Mouse (Mus musculus) stomach, embryonic 15.5 days (tissue): ENCODE data around the gene Tmprss9. TPM values are rescaled to one million over a fixed set of nuclear protein-coding genes. Genes with fewer than 3 reads are reported as not detected.

Source experiments
- ATAC-seq: fragments of 200-750 bp; cut with Nextera tagmentation; 2 replicates; pipeline ENCODE4 v1.8.0; 2017; ENCODE audit warnings: low read depth, moderate number of reproducible peaks, moderate TSS enrichment; ENCODE audit not compliant: insufficient read depth, low FRiP score
- H3K27ac ChIP-seq: fragments of 300-500 bp; sonication (generic); 2 replicates; pipeline ENCODE4 v1.5.1; 2015; ENCODE audit warnings: mild to moderate bottlenecking, inconsistent platforms
- H3K27me3 ChIP-seq: fragments of 300-500 bp; sonication (generic); replicated peaks from 2 replicates; pipeline ENCODE4 v1.6.1; 2015; ENCODE audit warnings: inconsistent platforms
- H3K36me3 ChIP-seq: fragments of 300-500 bp; sonication (generic); 2 replicates; pipeline ENCODE4 v1.6.1; 2015; ENCODE audit warnings: inconsistent platforms
- H3K4me1 ChIP-seq: fragments of 300-500 bp; sonication (generic); 2 replicates; pipeline ENCODE4 v1.6.1; 2015; ENCODE audit warnings: inconsistent platforms
- H3K4me2 ChIP-seq: fragments of 300-500 bp; sonication (generic); 2 replicates; pipeline ENCODE4 v1.6.1; 2015; ENCODE audit warnings: mild to moderate bottlenecking, inconsistent platforms
- H3K4me3 ChIP-seq: fragments of 300-500 bp; sonication (generic); replicated peaks from 2 replicates; pipeline ENCODE4 v1.5.1; 2015; ENCODE audit warnings: inconsistent platforms
- H3K9ac ChIP-seq: fragments of 300-500 bp; sonication (generic); 2 replicates; pipeline ENCODE4 v1.6.1; 2015; ENCODE audit warnings: inconsistent platforms
- H3K9me3 ChIP-seq: fragments of 300-500 bp; sonication (generic); 2 replicates; pipeline ENCODE4 v1.6.1; 2016; ENCODE audit warnings: inconsistent platforms
- WGBS: fragments of 180-500 bp; shearing (Covaris S2); methylation state at CpG from one replicate; pipeline ENCODE4 v1.1.7; 2015; 5-methylcytosine and 5-hydroxymethylcytosine counted together
- polyA plus RNA-seq: library from polyadenylated mRNA; unstranded; fragments of >200 nt; fragmentation: Nextera tagmentation; extraction: Ambion mirVana; gene quantifications from 2 replicates; pipeline ENCODE4 v1.2.1, GENCODE M21; 2015

Tmprss9 gene
- polyA plus RNA-seq, 1 experiment from 2014 or later = not detected

- Histone ChIP-seq H3K4me1 (peaks cover 8% of the 10 kb centered on the region), H3K9ac (no peak overlapping the region), H3K27ac (no peak overlapping the region), H3K9me3 (no peaks in the 10 kb centered on the region), H3K36me3 (peaks cover 51% of the 10 kb centered on the region), H3K27me3 (no peaks in the 10 kb centered on the region), H3K4me3 (no peak overlapping the region), H3K4me2 (no peak overlapping the region)
- WGBS = 90% methylated on average over 11 of the region's 11 CpGs
- ATAC-seq = no peak
Measured at GRCm38 (mm10) chr10:80904709-80905108, 33.1 kb downstream of the Tmprss9 start.

GRCm38 (mm10) chr10:80909375-80910162, 37.9 kb downstream of the Tmprss9 start:
- Histone ChIP-seq H3K27me3 (no peaks in the 10 kb centered on the region), H3K4me1 (0 out of 2 replicates have a peak, but pooled peaks cover 3% of the 10 kb centered on the region), H3K9me3 (no peaks in the 10 kb centered on the region), H3K4me2 (no peak overlapping the region), H3K36me3 (peaks cover 47% of the 10 kb centered on the region), H3K4me3 (no peak overlapping the region), H3K27ac (no peak overlapping the region), H3K9ac (no peak overlapping the region)
- 93% methylated on average over 22 of the region's 22 CpGs for WGBS
- ATAC-seq = no peak

DNA sequence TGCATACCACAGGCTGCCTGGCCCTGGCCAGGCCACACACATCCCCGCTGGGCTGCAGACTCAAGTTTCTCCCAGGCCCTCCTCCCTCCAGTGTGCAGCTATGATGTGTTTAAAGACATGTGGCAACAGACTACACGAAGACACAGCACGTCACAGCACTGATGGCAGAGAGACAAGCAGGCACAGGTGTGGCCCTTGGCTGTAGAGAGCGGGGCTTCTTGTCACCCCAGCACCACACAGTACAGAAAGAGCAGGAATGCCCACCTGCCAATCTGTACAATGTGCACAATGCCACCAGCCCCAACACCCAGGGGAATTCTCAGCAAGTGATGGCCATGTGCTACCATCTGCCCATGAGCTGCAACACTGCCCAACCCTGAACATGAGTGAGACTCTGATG, 39.7 kb downstream of the Tmprss9 start:
- Histone ChIP-seq H3K36me3 (peaks cover 34% of the 10 kb centered on the region; the same call in 1 of the 2 replicates), H3K27ac (no peak overlapping the region), H3K4me1 (peaks cover 5% of the 10 kb centered on the region; the same call in 1 of the 2 replicates), H3K27me3 (no peaks in the 10 kb centered on the region), H3K4me2 (no peak overlapping the region), H3K9ac (no peak overlapping the region), H3K4me3 (no peak overlapping the region), H3K9me3 (no peaks in the 10 kb centered on the region)
- WGBS = 93% methylated on average over 4 of the region's 4 CpGs
- ATAC-seq = no peak

- Histone ChIP-seq H3K4me3 (no peak overlapping the region), H3K27me3 (no peaks in the 10 kb centered on the region), H3K27ac (no peak overlapping the region), H3K4me2 (no peak overlapping the region), H3K9ac (no peak overlapping the region), H3K9me3 (no peaks in the 10 kb centered on the region), H3K4me1 (peaks cover 9% of the 10 kb centered on the region; the same call in 1 of the 2 replicates), H3K36me3 (peaks cover 34% of the 10 kb centered on the region; the same call in 1 of the 2 replicates)
- ATAC-seq = no peak
Measured at GRCm38 (mm10) chr10:80911891-80912290, 40.2 kb downstream of the Tmprss9 start.

DNA sequence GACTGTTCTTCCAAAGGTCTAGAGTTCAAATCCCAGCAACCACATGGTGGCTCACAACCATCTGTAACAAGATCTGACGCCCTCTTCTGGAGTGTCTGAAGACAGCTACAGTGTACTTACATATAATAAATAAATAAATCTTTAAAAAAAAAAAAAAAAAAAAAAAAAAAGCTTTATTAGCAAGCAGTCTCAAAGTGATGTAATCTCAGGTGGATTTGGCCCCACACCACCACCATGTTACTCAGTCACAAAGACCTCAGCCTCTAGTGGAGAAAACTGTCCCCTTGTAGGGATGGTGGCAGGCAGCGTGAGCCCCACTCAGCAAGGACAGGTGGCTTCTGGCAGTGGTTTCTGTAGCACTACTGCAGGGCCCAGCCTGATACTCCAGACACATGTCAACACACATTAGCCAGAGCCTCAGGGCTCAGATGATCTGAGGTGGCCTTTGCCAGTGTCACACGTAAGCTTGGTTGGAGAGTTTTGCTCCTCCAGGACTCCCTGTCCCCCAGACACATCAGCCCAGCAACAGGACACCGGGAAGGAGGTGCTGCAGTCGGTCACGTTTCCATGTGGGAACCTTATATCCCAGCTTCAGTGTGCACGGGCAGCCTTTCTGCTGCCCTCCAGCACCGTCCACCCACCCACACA, 41.8 kb downstream of the Tmprss9 start:
- Histone ChIP-seq H3K9me3 (no peaks in the 10 kb centered on the region), H3K4me1 (peaks cover 15% of the 10 kb centered on the region), H3K27me3 (no peaks in the 10 kb centered on the region), H3K36me3 (peaks cover 22% of the 10 kb centered on the region; the same call in 1 of the 2 replicates), H3K9ac (no peak overlapping the region), H3K4me3 (no peak overlapping the region), H3K4me2 (no peak overlapping the region), H3K27ac (no peak overlapping the region)
- WGBS = 90% methylated on average over 7 of the region's 8 CpGs
- no peak for ATAC-seq

DNA sequence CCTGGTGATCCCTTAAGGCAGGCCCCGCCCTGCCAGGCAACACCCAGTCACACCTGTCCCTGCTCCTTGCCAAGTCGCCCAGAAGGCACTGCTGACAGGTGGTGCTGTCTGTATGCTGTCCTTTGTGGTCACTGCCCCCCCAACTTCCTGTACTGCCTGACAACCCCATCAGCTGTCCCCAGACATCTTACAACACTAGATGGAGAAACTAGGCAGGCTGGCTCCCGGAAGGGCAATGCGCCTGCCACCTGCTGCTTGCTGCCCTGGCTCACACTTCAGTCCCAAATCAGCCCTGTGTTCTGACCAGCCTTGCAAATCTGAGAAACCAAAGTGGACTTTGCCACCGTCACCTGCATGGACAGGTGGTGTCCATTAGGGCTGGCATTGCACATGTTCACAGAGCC, 42.6 kb downstream of the Tmprss9 start:
- Histone ChIP-seq H3K4me3 (no peak overlapping the region), H3K4me1 (peaks cover 15% of the 10 kb centered on the region), H3K27ac (no peak overlapping the region), H3K9me3 (no peaks in the 10 kb centered on the region), H3K9ac (no peak overlapping the region), H3K36me3 (0 out of 2 replicates have a peak, but pooled peaks cover 22% of the 10 kb centered on the region), H3K4me2 (no peak overlapping the region), H3K27me3 (no peaks in the 10 kb centered on the region)
- WGBS = 77% methylated on average over 5 of the region's 5 CpGs
- no peak for ATAC-seq

GRCm38 (mm10) chr10:80915260-80915659, 43.6 kb downstream of the Tmprss9 start:
- no peak overlapping the region for H3K27ac ChIP-seq
- WGBS = 71% methylated on average over 2 of the region's 2 CpGs
- H3K9ac ChIP-seq = no peak overlapping the region
- 0 out of 2 replicates have a peak, but pooled peaks cover 16% of the 10 kb centered on the region for H3K36me3 ChIP-seq
- peaks cover 15% of the 10 kb centered on the region for H3K4me1 ChIP-seq
- no peak overlapping the region for H3K4me2 ChIP-seq
- H3K4me3 ChIP-seq = no peak overlapping the region
- no peaks in the 10 kb centered on the region for H3K9me3 ChIP-seq
- H3K27me3 ChIP-seq = no peaks in the 10 kb centered on the region
- no peak for ATAC-seq

DNA sequence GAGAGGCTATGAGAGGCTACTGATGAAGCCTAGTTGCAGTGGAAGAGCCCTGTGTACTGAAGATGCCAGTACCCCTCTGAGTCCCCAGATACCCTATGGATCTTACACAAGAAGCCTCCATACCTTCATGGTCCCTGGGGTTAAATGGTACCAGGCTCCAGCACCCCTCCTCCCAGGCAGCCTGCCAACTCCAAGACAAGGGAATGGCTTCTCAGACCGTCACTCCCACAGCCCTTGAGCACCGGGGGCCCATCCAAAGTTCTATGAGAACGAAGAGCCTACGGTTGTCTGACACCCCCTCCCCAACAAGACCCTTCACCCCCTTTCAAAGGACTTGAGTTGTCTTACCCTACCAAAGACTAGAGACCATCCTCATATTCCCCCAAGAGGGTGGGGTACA, 44.1 kb downstream of the Tmprss9 start:
- H3K4me3 ChIP-seq = no peak overlapping the region
- H3K9ac ChIP-seq = no peak overlapping the region
- no peak overlapping the region for H3K27ac ChIP-seq
- H3K9me3 ChIP-seq = no peaks in the 10 kb centered on the region
- no peak overlapping the region; the same call in 1 of the 2 replicates for H3K4me2 ChIP-seq
- H3K36me3 ChIP-seq = 0 out of 2 replicates have a peak, but pooled peaks cover 11% of the 10 kb centered on the region
- no peaks in the 10 kb centered on the region for H3K27me3 ChIP-seq
- ATAC-seq = no peak
- peaks cover 15% of the 10 kb centered on the region for H3K4me1 ChIP-seq
- 82% methylated on average over 4 of the region's 4 CpGs for whole genome bisulfite sequencing

DNA sequence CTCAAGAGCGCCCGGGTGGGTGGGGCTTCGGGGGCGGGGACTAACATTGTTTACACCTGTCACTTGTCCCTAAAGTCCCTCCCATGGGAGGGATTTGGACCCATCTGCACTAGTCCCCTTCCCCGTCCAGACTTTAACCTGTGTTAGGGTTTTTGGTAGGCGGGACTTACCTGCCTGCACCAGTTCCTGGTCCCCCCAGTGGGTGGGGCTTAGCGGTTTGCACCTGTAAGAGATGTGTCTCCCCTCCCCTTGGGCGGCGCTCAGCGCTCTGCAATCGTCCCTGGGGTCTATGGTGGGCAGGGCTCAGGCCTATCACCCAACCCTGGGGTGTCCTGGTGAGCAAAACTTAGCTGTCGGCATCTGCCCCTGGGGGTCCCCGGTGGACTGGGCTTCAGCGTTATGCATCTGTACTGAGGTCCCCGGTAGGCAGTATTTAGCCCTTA, 45.7 kb downstream of the Tmprss9 start:
- Histone ChIP-seq H3K4me2 (peak overlapping the region; percentile 91), H3K27ac (peak overlapping the region; percentile 74), H3K27me3 (no peaks in the 10 kb centered on the region), H3K9ac (peak overlapping the region; percentile 76), H3K36me3 (no peaks in the 10 kb centered on the region), H3K9me3 (no peaks in the 10 kb centered on the region), H3K4me3 (peak overlapping the region; percentile 84), H3K4me1 (peaks cover 22% of the 10 kb centered on the region)
- ATAC-seq = peak; percentile 21
- WGBS = 1% methylated on average over 15 of the region's 15 CpGs

DNA sequence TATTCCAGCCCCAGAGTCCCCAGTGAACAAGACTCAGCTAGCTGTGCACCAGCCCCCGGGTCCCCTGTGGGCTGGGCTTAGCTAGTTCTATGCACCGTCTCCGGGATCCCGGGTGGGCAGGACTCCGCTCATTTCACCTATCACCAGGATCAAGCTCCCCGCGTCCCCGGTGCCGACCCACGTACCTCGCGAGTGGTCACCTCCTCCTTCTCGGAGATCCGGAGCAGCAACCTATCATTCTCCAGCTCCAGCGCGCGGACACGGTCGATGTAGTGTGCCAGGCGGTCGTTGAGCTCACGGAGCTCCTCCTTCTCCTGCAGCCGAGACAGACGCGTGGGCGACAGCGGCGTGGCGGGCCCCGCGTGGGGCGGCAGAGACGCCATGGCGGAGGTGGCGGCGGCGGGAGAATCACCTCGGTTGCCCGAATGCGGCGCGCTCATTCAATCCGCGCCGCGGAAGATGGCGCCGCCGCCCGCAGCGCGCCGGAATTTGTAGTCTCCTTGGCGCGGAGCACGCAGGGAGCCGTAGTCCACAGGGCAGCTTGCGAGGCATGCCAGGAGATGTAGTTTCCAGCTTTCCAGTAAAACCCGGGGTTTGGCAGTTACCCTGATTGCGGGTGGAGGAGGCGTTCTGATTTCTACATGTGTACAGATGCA, 46.3 kb downstream of the Tmprss9 start, which contains the start of gene Lmnb2:
TSS of gene Lmnb2 (minus strand) at position 467 of the 656 bp plus-strand sequence.
- Histone ChIP-seq H3K9ac (peak within 1 kb of the TSS; percentile 76), H3K4me1 (peaks cover 25% of the 10 kb centered on the region), H3K36me3 (no peaks in the 10 kb centered on the region), H3K9me3 (no peaks in the 10 kb centered on the region), H3K4me3 (peak within 1 kb of the TSS; percentile 84), H3K4me2 (peak within 1 kb of the TSS; percentile 91), H3K27ac (peak within 1 kb of the TSS; percentile 74), H3K27me3 (no peaks in the 10 kb centered on the region)
- peak; percentile 23 for ATAC-seq
- under 1% methylated on average over 60 of the region's 61 CpGs for WGBS

GRCm38 (mm10) chr10:80921923-80922322, 50.3 kb downstream of the Tmprss9 start:
- WGBS = 4% methylated on average over 16 of the region's 16 CpGs
- peak overlapping the region; percentile 29; the same call in 1 of the 2 replicates for H3K9ac ChIP-seq
- ATAC-seq = peak; percentile 51

More at GRCm38 (mm10) chr10:80921923-80922322, 50.3 kb downstream of the Tmprss9 start:
- Histone ChIP-seq H3K27me3 (no peaks in the 10 kb centered on the region), H3K4me3 (peak overlapping the region; percentile 35), H3K9me3 (no peaks in the 10 kb centered on the region), H3K4me2 (peak overlapping the region; percentile 59), H3K4me1 (peaks cover 16% of the 10 kb centered on the region), H3K36me3 (no peaks in the 10 kb centered on the region), H3K27ac (peak overlapping the region; percentile 75)
